Mouse (Mus musculus) v-Abl transformed pro-B cells (cell line): Measurements from ENCODE around the gene Terb2.

Source experiments
- in situ Hi-C, 2 experiments: fragments of 400-800 bp; cut with MboI; formaldehyde crosslinking; loops; one replicate each; pipeline ENCODE4 v1.15.1; 2025; ENCODE audit not compliant: unreplicated experiment in 2 of 2

The Terb2 gene

GRCm38 (mm10) chr2:122221798-122222197, 35.7 kb downstream of the Terb2 start:
- in situ Hi-C loops: no loop called here

GRCm38 (mm10) chr2:122222272-122222671, 36.2 kb downstream of the Terb2 start:
- in situ Hi-C loops: no loop called here

- in situ Hi-C loops: no loop called here
Measured at GRCm38 (mm10) chr2:122223654-122224053, 37.6 kb downstream of the Terb2 start.

- in situ Hi-C loops: loop anchor here in 1 of 2 experiments (10.0 kb wide), 1 partner anchor 144 kb away; no protein-coding TSS in a partner anchor
Measured at GRCm38 (mm10) chr2:122230395-122230794, 44.3 kb downstream of the Terb2 start.

- in situ Hi-C loops: loop anchor here in 1 of 2 experiments (10.0 kb wide), 1 partner anchor 143 kb away; no protein-coding TSS in a partner anchor
Measured at GRCm38 (mm10) chr2:122231616-122232015, 45.5 kb downstream of the Terb2 start.

- in situ Hi-C loops: loop anchor here in 1 of 2 experiments (10.0 kb wide), 1 partner anchor 141 kb away; no protein-coding TSS in a partner anchor
Measured at GRCm38 (mm10) chr2:122233341-122233740, 47.3 kb downstream of the Terb2 start.

- in situ Hi-C loops: loop anchor here in 1 of 2 experiments (10.0 kb wide), 1 partner anchor 141 kb away; no protein-coding TSS in a partner anchor
Measured at GRCm38 (mm10) chr2:122233759-122234557, 47.9 kb downstream of the Terb2 start.

GRCm38 (mm10) chr2:122234611-122235288, 48.7 kb downstream of the Terb2 start, which contains the start of gene Sord:
Sord (plus strand) TSS chr2:122234749.
- in situ Hi-C loops: loop anchor here in 1 of 2 experiments (10.0 kb wide), 1 partner anchor 140 kb away; no protein-coding TSS in a partner anchor

GRCm38 (mm10) chr2:122235425-122235824, 49.4 kb downstream of the Terb2 start:
- in situ Hi-C loops: loop anchor here in 1 of 2 experiments (10.0 kb wide), 1 partner anchor 139 kb away; no protein-coding TSS in a partner anchor

GRCm38 (mm10) chr2:122236321-122236720, 50.2 kb downstream of the Terb2 start:
- in situ Hi-C loops: loop anchor here in 1 of 2 experiments (10.0 kb wide), 1 partner anchor 138 kb away; no protein-coding TSS in a partner anchor

GRCm38 (mm10) chr2:122237891-122238470, 51.9 kb downstream of the Terb2 start:
- in situ Hi-C loops: loop anchor here in 1 of 2 experiments (10.0 kb wide), 1 partner anchor 137 kb away; no protein-coding TSS in a partner anchor

- in situ Hi-C loops: loop anchor here (5.0 to 10.0 kb wide), 4 partner anchors 38 to 168 kb away; no protein-coding TSS in a partner anchor
Measured at GRCm38 (mm10) chr2:122240735-122241134, 54.7 kb downstream of the Terb2 start.

- in situ Hi-C loops: loop anchor here (5.0 to 10.0 kb wide), 4 partner anchors 39 to 169 kb away; no protein-coding TSS in a partner anchor
Measured at GRCm38 (mm10) chr2:122241226-122241625, 55.2 kb downstream of the Terb2 start.

- in situ Hi-C loops: loop anchor here (5.0 to 10.0 kb wide), 4 partner anchors 40 to 170 kb away; no protein-coding TSS in a partner anchor
Measured at GRCm38 (mm10) chr2:122241935-122242334, 55.9 kb downstream of the Terb2 start.

- in situ Hi-C loops: loop anchor here (5.0 to 10.0 kb wide), 4 partner anchors 41 to 171 kb away; no protein-coding TSS in a partner anchor
Measured at GRCm38 (mm10) chr2:122243671-122244131, 57.6 kb downstream of the Terb2 start.

GRCm38 (mm10) chr2:122247786-122248185, 61.7 kb downstream of the Terb2 start:
- in situ Hi-C loops: loop anchor here in 1 of 2 experiments (10.0 kb wide), 1 partner anchor 173 kb away; no protein-coding TSS in a partner anchor

GRCm38 (mm10) chr2:122255997-122256396, 69.9 kb downstream of the Terb2 start:
- in situ Hi-C loops: no loop called here
